Mouse (Mus musculus): ENCODE results near the gene Stx1b.
"Not testable (repeated sequence)": the region's sequence is repeated elsewhere in the genome, so short reads cannot be mapped to it uniquely, and the experiment has no call there.

Stx1b gene

GRCm38 (mm10) chr7:127776878-127777473 lies 47.4 kb downstream of the Stx1b start:
- in situ Hi-C loops (cut with MseI, MboI): no loop called here

DNA sequence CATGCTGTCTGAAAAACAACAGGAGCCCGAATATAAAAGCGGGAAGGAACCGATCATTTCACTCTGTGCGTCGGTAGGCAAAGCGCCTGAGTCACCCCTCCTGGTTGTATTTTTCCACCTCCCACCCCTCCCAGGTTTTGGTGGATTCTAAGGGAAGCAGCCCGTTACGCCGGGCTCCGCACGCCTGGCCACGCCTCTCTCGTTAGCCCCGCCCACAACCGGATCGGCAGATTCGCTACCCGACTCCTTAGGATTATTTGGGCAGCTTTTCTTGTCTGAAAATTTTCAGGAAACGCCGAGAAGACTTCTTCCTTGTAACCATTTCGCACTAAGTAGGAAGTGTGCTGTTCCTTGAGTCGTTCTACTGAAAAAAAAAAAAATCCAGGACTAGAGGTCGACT lies 47.9 kb downstream of the Stx1b start, which contains the start of gene Setd1a:
Setd1a (plus strand) TSS at position 245 of the 400 bp plus-strand sequence.
- in situ Hi-C loops (cut with MseI, MboI): no loop called here

- in situ Hi-C loops (cut with MseI, MboI): not testable (repeated sequence)
Measured at GRCm38 (mm10) chr7:127775837-127776236, 48.5 kb downstream of the Stx1b start.

GRCm38 (mm10) chr7:127773664-127774384 lies 50.5 kb downstream of the Stx1b start:
- in situ Hi-C loops (cut with MseI, MboI): no loop called here

DNA sequence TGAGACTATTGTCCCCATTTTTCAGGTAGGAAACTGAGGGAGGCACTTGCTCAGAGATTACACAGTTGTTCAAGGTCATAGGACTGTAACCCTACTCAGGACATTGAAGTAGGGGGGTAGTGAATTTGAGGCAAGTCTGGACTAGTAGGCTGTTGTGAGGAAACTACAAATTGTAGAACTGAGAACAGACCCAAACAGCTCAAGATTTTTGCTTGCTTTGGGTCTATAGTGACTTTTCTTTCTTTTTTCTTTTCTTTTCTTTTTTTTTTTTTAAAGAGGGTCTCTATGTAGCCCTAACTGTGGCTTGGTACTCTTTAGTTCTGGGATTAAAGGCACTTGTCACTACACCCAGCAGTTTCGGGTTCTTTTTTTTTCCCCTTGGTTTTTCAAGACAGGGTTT lies 51.8 kb downstream of the Stx1b start:
- in situ Hi-C loops (cut with MseI, MboI): no loop called here

DNA sequence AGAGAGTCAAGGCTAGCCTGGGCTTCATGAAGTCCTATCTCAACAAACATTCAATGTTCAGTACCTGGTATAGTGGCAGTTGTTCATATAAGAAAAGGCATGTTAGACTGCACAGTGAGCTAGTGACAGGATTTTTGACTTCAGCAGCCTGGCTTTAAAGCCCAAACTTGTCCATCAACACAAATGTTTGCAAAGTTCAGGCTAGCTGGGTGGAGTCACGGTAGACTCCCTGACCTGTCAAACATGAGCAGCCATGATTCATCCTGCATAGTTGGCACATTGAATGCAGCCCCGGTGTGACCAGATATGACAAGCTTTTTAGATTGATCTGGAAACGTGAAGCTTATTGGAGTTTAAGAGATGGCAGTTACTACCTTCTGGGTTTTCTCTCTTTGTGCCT lies 52.3 kb downstream of the Stx1b start:
- in situ Hi-C loops (cut with MseI, MboI): no loop called here

DNA sequence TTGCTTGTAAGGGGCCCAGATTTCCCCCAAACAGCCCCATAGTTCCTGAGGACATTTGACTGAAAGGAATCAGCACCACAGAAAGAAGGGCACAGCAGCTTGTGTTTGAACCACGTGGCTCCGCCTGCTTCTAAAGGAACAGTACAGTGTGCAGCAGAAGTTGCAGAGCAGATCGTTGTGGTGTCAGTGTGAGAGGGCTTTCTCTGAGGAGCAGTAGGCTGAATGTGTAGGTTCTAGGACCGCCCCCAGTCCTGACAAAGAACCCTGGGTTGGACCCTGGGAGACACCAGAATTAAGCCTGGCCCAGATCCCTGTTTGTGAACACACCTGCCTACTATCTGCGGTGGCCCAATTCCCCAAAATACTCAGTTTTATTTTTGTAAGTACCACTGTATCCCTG lies 53.1 kb downstream of the Stx1b start:
- in situ Hi-C loops (cut with MseI, MboI): no loop called here

DNA sequence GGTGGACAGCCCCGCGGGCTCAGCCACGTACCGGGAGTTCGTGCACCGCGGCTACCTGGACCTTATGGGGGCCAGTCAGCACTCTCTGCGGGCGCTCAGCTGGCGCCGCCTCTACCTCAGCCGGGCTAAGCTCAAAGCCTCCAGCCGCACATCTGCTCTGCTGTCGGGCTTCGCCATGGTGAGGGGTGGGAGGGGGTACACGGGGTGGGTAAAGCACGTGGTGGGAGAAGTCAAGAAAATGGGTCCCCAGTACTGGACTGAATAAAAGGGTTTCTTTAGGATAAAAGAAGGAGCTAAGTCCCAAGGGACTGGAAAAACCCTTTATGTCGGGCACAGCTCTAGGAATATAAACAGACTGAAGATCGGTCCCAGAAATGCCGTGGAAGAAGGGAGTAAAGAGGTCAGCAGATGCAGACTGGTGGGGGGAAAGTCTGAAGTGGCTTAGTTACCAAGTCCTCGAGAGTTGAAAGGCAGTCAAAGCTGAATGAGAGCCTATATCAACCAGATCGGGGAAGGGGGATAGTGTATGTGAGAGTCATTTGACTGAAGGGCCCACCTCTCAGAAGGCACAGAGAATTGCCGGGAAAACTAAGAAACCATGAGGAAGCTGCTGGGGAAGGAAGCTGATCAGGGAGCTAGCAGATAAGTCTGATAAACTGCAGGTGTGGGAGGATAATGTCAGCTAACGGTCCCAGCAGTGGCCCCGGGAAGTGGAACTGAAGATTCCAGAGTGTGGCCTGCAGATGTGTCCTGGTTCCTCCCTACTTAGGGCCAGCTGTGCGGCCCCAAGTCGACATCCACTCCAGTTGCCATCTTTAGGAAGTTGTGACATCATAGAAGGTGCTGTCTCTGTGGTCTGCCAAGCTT lies 54.1 kb downstream of the Stx1b start:
- in situ Hi-C loops (cut with MseI, MboI): no loop called here

DNA sequence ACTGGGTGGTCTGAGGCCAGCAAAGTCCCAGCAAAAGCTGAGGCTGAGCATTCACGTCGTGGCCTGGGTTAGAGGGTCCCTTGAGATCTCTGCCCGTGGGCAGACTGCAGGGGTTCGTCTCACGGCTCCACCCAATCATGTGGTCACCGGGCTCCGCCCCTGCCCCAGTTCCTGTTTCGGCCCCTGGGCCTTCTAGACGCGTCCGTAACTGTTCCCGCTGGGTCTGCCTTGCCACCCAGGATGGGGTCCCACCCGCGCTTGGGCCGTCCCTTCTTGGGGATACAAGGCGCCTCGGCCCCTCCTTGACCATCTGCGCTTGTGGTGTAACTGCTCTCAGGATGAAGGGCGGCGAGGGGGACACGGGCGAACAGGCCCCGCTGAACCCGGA lies 54.7 kb downstream of the Stx1b start, which contains the start of gene Orai3:
Orai3 (plus strand) TSS at position 165 of the 388 bp plus-strand sequence.
- in situ Hi-C loops (cut with MseI, MboI): no loop called here

- in situ Hi-C loops (cut with MseI, MboI): no loop called here
Measured at GRCm38 (mm10) chr7:127768997-127769593, 55.3 kb downstream of the Stx1b start.

DNA sequence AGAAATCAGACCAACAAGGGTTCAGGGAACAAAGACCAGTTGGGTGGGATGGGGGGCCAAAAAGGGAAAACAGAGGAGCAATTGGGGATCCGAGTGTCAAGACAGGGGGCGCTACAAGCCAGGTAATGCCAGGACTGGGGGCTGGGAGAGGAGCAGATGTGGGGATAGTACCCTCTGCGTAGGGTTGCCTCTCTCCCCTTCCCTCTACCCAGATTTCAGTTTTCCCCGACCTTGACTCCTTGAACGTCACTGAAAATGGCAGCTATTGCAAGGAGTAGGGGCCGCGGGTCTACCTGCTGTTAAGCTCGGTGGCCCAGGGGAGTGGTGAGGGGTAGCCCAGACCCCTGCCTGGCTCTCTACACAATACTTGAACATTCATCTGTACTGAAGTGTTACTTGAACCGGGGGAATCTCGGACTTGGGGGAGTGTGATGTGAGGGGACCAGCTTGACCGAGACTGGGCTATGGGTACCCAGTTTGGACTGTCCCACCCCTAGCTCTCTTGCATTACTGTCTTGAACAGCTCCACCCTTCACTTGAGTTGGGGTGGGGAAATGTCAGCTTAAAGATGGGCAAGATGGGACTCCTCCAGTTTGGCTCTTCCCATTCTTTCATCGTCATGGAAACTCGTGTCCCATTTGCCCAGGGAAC lies 55.9 kb downstream of the Stx1b start:
- in situ Hi-C loops (cut with MseI, MboI): no loop called here

- in situ Hi-C loops (cut with MseI, MboI): no loop called here
Measured at GRCm38 (mm10) chr7:127767671-127768345, 56.5 kb downstream of the Stx1b start.

- in situ Hi-C loops (cut with MseI, MboI): no loop called here
Measured at GRCm38 (mm10) chr7:127766851-127767609, 57.3 kb downstream of the Stx1b start.

DNA sequence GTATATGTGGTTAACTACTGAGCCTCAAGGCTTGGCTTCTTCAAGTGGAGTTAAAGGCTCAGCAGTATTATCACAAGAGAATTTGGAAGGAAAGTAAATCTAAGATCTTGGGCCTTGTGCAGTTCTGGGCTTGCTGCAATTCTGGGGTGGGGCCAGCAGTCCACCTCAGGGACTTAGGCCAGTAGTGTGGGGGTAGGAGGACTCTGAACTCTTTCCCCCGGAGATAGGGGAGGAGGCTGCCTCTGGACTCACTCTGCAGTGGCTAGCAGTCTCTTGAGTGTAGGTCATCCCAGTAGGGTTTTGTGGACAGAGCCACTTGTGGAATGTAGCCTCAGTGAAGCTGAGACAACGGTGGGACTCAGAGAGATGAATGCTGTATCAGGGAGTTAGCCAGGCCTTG lies 58.6 kb downstream of the Stx1b start:
- in situ Hi-C loops (cut with MseI, MboI): no loop called here

DNA sequence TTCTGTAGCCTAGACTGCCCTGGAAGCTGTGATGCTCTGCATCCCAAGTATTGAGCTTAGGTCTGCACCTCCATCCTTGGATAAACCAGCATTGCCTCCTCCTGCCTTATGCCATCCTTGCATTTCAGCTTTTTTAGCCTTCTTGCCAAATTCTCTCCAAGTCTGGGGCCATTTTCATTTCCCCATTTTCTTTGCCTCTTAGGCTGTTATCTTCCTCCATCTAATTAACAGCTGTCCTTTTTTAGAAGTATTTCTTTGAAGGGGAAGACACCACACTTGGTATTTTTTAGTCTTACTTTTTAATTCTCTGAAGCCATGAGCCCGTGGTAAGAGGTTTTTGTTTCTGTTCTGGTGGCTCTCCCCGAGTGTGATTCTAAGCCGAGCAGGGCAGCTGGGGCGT lies 60.7 kb downstream of the Stx1b start:
- in situ Hi-C loops (cut with MseI, MboI): loop anchor here in 1 of 2 experiments (5.0 kb wide), 1 partner anchor 41 kb away; no protein-coding TSS in a partner anchor

DNA sequence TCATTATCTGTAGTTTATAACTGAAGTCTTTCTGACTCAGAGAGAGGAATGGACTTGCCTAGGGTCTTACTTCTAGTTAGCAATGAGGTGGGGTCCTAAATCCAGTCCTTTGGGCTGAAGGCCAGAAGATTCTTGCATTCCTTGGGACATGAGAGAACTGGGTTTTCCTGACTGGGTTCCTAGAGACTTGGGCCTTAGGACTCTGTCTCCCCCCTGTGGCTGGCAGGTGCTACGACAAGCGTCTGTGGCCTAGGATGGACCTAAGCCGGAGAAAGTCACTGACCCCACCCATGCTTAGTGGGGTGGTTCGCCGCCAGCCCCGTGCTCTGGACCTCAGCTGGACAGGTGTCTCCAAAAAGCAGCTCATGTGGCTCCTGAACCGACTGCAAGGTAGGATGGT lies 63.3 kb downstream of the Stx1b start:
- in situ Hi-C loops (cut with MseI, MboI): loop anchor here in 1 of 2 experiments (5.0 kb wide), 1 partner anchor 39 kb away; no protein-coding TSS in a partner anchor

GRCm38 (mm10) chr7:127760478-127760877 lies 63.9 kb downstream of the Stx1b start:
- in situ Hi-C loops (cut with MseI, MboI): loop anchor here in 1 of 2 experiments (5.0 kb wide), 1 partner anchor 38 kb away; no protein-coding TSS in a partner anchor

- in situ Hi-C loops (cut with MseI, MboI): loop anchor here in 1 of 2 experiments (5.0 kb wide), 1 partner anchor 37 kb away; no protein-coding TSS in a partner anchor
Measured at GRCm38 (mm10) chr7:127759716-127760115, 64.6 kb downstream of the Stx1b start.
